Mouse (Mus musculus): ENCODE data around the gene B3galt4.
"Not testable (repeated sequence)": the region's sequence is repeated elsewhere in the genome, so short reads cannot be mapped to it uniquely, and the experiment has no call there.

DNA sequence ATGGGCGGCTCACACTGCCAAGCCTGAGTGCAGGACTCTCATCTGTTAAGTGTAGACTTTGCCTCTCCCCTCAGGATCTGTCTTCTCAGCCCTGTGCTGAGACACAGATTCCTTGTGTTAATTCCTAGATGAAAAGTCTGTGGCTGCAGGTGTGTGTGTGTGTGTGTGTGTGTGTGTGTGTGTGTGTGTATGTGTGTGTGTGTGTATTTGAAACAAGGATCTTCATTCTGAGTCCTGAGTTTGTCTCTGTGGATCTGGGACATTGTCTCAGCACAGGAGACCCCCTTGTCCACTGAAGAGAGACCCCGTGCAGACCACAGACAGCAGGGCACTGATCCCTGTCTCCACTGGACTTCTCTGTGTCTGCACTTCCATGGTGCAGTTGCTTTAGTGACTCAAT lies 49.5 kb upstream of the B3galt4 start:
- not testable (repeated sequence) for TF ChIP-seq HCFC1 (IDR thresholded peaks at IDR 0.05; ENCODE audit: borderline replicate concordance, insufficient read depth, low read length); MAFK (IDR thresholded peaks at IDR 0.05; ENCODE audit: insufficient read depth, low read depth, low read length); ZNF384 (IDR thresholded peaks at IDR 0.05; ENCODE audit: low read depth, low read length); ZC3H11A (IDR thresholded peaks at IDR 0.05; ENCODE audit: borderline replicate concordance, low read depth, low read length)

Measured in ES-E14 (cell line).